Mouse (Mus musculus) E14TG2a.4 (cell line): ENCODE results near the gene Pip4p1.
A peak's percentile ranks its signal among the peaks of the same experiment; 100 is the strongest.
"Not testable (repeated sequence)": the region's sequence is repeated elsewhere in the genome, so short reads cannot be mapped to it uniquely, and the experiment has no call there.

Source experiments
- H3K27me3 ChIP-seq: 2 replicates; pipeline ENCODE4 v1.6.1; 2014; ENCODE audit warnings: low read length, control low read depth; ENCODE audit not compliant: insufficient read depth
- H3K36me3 ChIP-seq: 2 replicates; pipeline ENCODE4 v1.6.1; 2014; ENCODE audit warnings: low read length, control low read depth; ENCODE audit not compliant: insufficient read depth
- H3K4me1 ChIP-seq: replicated peaks from 2 replicates; pipeline ENCODE4 v1.6.1; 2014; ENCODE audit warnings: low read depth, low read length, control low read depth
- H3K4me3 ChIP-seq: replicated peaks from 2 replicates; pipeline ENCODE4 v1.5.1; 2014; ENCODE audit warnings: mild to moderate bottlenecking, low read length
- H3K9me3 ChIP-seq: 2 replicates; pipeline ENCODE4 v1.6.1; 2014; ENCODE audit warnings: low read length, control low read depth
- CTCF ChIP-seq: conservative IDR thresholded peaks from 2 replicates; pipeline ENCODE4 v1.5.1; 2014; ENCODE audit warnings: low read length
- NANOG ChIP-seq: IDR thresholded peaks from 2 replicates; pipeline ENCODE4 v1.6.1; 2014; ENCODE audit warnings: borderline replicate concordance, low read length, mixed read lengths
- POU5F1 ChIP-seq: IDR thresholded peaks from 2 replicates; pipeline ENCODE4 v1.6.1; 2014; ENCODE audit warnings: low read length, borderline replicate concordance

The Pip4p1 gene

DNA sequence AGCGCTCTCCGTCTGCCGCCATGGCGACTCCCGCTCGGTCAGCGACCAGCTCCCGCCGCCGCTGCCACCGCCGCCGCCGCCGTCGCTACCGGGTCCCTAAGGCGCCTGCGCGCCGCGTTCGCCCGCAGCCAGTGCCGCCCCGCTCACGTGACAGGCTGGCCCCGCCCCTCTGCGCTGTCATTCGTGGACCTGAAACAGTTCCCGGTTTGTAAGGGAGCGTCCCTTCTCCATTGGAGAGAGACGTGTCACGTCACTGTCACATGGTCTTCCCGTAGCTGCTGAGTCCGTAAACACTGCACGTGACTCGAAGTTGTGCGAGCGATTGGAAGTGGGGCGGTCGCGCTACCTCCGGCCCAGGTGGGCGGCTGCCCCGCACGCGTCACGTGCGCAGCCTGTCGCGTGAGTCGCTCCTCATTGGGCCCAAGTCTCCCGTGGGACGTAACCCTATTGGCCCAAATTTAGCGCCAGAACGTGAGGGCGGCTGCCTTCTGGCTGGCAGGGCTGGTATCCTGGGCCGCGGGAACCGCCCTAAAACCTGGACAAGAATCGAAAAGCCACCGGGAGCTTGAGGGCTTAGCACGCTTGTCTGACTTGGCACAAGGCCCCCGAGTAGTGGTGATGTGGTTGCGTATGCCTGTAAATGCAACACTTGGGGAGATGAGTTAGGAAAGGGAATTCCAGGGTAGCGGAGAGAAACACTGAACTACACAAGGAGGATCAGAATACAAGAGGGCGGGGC lies at the start of gene Pip4p1, which contains the start of gene Pnp:
Pip4p1 (minus strand) TSS at position 103 of the 739 bp plus-strand sequence.
Pnp (plus strand) TSS at position 329 of the 739 bp plus-strand sequence.
- no peaks in the 10 kb centered on the region for H3K9me3 ChIP-seq
- peaks cover 50% of the 10 kb centered on the region for H3K36me3 ChIP-seq
- no peak for TF ChIP-seq NANOG
- no peak for TF ChIP-seq CTCF
- TF ChIP-seq POU5F1: no peak
- peaks cover 70% of the 10 kb centered on the region for H3K4me1 ChIP-seq
- H3K27me3 ChIP-seq: no peaks in the 10 kb centered on the region
- peak within 1 kb of the TSS; percentile 97 for H3K4me3 ChIP-seq

DNA sequence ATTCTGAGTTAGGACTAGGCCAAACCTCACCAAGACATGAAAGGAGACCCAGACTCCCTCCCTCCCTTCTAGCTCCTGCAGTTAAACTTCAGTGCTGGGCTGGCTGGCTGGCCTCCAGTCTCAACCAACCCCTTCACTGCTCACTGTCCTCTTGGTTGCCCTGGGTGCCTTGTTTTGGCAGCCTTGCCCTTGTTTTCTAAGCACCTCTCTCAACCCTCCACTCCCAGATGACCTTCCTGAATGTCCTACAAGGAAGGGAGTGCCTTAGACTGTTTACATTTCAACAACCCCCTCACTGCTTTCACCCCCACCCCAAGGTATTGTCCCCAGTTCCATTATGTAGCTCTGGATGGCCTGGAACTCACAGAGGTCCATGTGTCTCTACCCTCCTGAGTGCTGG lies 49.0 kb upstream of the Pip4p1 start:
- Histone ChIP-seq H3K36me3 (no peaks in the 10 kb centered on the region), H3K4me3 (no peak overlapping the region), H3K9me3 (peaks cover 8% of the 10 kb centered on the region), H3K4me1 (peaks cover 42% of the 10 kb centered on the region), H3K27me3 (no peaks in the 10 kb centered on the region)
- TF ChIP-seq POU5F1: no peak
- TF ChIP-seq NANOG: no peak
- no peak for TF ChIP-seq CTCF

DNA sequence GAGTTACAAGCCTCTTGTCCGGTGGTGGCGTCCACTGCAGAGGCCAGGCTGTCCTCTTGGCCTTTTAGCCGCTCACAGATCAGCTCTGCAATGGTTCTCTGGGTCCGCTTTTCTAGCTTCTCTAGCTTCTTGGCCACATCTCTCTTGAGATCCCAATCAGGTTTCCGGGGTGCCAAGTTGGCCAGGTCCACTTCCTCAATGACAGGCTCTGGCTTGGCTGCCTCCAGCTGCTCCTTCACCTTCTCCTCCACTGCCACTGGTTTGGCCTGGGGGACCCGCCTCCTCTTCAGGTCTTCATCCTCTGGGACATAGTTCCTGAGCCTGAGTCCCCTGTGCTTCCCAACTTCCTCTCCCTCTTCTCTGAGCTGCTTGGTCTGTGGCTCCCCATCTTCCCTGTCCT lies 47.8 kb upstream of the Pip4p1 start:
- not testable (repeated sequence) for H3K36me3 ChIP-seq, H3K4me3 ChIP-seq, H3K9me3 ChIP-seq, H3K27me3 ChIP-seq
- H3K4me1 ChIP-seq: peaks cover 42% of the 10 kb centered on the region

DNA sequence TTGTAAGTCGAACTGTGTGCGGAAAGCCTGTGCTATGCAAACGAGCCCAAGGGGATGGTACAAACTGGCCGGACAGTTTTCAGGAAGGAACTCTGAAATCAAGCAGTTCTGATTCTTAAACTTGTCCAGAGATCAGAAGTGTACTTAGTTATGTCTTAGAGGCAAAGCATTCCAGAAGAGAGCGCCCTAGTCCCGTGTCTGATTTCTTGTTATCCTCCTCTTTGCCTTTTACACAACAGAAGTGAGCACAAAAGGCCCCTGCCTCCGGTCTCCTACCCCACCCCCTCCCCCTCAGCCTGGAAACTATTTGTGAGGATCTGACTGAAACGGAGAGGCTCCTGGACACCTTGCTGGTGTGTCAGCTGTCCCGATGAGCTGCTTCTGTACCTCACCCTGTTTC lies 46.0 kb upstream of the Pip4p1 start:
- Histone ChIP-seq H3K9me3 (0 out of 2 replicates have a peak, but pooled peaks cover 5% of the 10 kb centered on the region), H3K27me3 (no peaks in the 10 kb centered on the region), H3K4me1 (peaks cover 47% of the 10 kb centered on the region), H3K36me3 (no peaks in the 10 kb centered on the region), H3K4me3 (no peak overlapping the region)
- TF ChIP-seq POU5F1 (no peak), CTCF (no peak)

DNA sequence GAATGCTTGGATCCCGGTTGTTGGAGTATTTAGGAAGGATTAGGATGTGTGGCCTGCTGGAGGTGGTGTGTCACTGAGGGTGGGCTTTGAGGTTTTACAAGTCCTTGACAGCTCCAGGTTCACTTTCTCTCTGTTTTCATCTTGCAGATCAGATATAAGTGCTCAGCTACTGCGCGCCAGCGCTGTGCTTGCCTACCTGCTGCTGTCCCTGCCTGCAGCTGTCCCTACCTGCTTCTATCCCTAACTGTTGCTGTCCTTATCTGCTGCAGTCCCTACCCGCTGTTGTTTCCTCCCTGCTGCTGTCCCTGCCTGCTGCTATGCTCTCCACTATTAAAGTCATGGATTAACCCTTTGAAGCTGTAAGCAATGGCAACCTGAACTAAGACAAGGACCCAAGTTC lies 44.3 kb upstream of the Pip4p1 start:
- Histone ChIP-seq H3K36me3 (no peaks in the 10 kb centered on the region), H3K4me3 (no peak overlapping the region), H3K4me1 (peaks cover 50% of the 10 kb centered on the region), H3K9me3 (peaks cover 15% of the 10 kb centered on the region; the same call in 1 of the 2 replicates), H3K27me3 (no peaks in the 10 kb centered on the region)
- no peak for TF ChIP-seq CTCF
- no peak for TF ChIP-seq POU5F1
- TF ChIP-seq NANOG: no peak

DNA sequence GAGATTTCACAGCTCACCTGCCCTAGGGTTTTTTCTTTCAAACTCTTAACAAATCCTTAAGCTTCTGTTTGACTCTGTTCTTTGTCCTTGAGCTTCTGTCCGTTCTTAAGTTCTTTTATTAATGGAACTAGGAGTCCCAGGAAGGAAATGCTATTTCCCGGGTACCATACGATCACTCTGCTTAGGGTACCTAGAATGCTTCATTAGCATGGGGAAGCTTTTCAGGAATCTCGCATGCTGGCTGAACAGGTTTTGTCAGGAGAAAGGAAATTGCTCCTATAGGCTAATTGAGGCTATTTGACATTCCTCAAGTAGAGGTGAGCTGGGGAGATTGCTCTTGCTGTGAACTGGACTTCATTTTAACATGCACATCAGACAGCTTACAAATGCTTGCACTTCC lies 43.0 kb upstream of the Pip4p1 start:
- H3K27me3 ChIP-seq: no peaks in the 10 kb centered on the region
- no peak overlapping the region for H3K4me3 ChIP-seq
- TF ChIP-seq NANOG (no peak; the same call in 1 of the 2 replicates), POU5F1 (no peak), CTCF (no peak)
- peaks cover 15% of the 10 kb centered on the region; the same call in 1 of the 2 replicates for H3K9me3 ChIP-seq
- H3K4me1 ChIP-seq: peaks cover 43% of the 10 kb centered on the region
- no peaks in the 10 kb centered on the region for H3K36me3 ChIP-seq

DNA sequence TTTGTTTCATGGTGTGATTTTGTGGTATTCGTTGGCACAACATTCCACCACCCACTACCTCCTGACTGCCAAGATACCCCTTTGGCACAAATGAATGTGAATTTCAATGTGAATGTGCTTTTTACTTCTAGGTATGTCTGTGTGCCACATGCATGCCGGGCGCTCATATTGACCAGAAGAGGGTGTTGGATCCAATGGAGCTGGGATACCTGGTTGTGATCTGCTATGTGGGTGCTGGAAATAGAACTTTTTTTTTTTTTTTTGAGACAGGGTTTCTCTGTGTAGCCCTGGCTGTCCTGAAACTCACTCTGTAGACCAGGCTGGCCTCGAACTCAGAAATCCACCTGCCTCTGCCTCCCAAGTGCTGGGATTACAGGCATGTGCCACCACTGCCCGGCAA lies 42.4 kb upstream of the Pip4p1 start:
- peak; percentile 27 for TF ChIP-seq CTCF
- not testable (repeated sequence) for H3K27me3 ChIP-seq, H3K36me3 ChIP-seq

DNA sequence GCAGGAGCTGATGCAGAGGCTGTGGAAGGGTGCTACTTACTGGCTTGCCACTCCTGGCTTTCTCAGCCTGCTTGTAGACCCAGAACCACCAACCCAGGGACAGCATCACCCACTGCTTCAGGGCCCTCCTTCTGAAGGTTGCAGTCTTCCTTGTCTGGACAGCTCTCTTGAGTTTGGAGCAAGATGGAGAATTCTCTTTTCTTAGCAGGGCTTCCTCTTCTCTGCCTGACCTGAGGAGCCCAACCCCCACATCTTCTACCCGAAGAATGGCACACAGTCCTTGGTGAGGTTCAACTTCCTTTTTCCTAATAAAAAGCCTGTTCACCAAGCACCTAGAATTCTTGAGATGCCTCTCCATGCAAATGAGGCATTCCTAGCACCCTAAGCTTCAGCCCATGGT lies 40.2 kb upstream of the Pip4p1 start:
- Histone ChIP-seq H3K9me3 (peaks cover 22% of the 10 kb centered on the region), H3K4me1 (peaks cover 42% of the 10 kb centered on the region), H3K36me3 (no peaks in the 10 kb centered on the region), H3K4me3 (no peak overlapping the region), H3K27me3 (no peaks in the 10 kb centered on the region)
- TF ChIP-seq CTCF (no peak), NANOG (no peak), POU5F1 (no peak)

More for the DNA sequence above, 42.4 kb upstream of the Pip4p1 start:
- Histone ChIP-seq H3K4me1 (peaks cover 50% of the 10 kb centered on the region), H3K9me3 (peaks cover 22% of the 10 kb centered on the region)
- H3K4me3 ChIP-seq: not testable (repeated sequence)
